Mouse (Mus musculus) heart, embryonic 15.5 days (tissue): Measurements from ENCODE around the gene Slc22a16. TPM values are rescaled to one million over a fixed set of nuclear protein-coding genes. Genes with fewer than 3 reads are reported as not detected.
A peak's percentile ranks its signal among the peaks of the same experiment; 100 is the strongest.

Source experiments
- ATAC-seq: fragments of 200-750 bp; cut with Nextera tagmentation; replicated peaks from 2 replicates; pipeline ENCODE4 v1.8.0; 2017; ENCODE audit warnings: low read depth, moderate TSS enrichment; ENCODE audit not compliant: insufficient number of reproducible peaks, insufficient read depth, low FRiP score
- H3K27ac ChIP-seq: fragments of 300-500 bp; sonication (generic); 2 replicates; pipeline ENCODE4 v1.5.1; 2015; ENCODE audit warnings: mild to moderate bottlenecking, inconsistent platforms
- H3K27me3 ChIP-seq: fragments of 300-500 bp; sonication (generic); 2 replicates; pipeline ENCODE4 v1.6.1; 2015; ENCODE audit warnings: inconsistent platforms
- H3K36me3 ChIP-seq: fragments of 300-500 bp; sonication (generic); 2 replicates; pipeline ENCODE4 v1.6.1; 2015; ENCODE audit warnings: mild to moderate bottlenecking, inconsistent platforms
- H3K4me1 ChIP-seq: fragments of 300-500 bp; sonication (generic); replicated peaks from 2 replicates; pipeline ENCODE4 v1.6.1; 2015; ENCODE audit warnings: inconsistent platforms
- H3K4me2 ChIP-seq: fragments of 300-500 bp; sonication (generic); 2 replicates; pipeline ENCODE4 v1.6.1; 2015; ENCODE audit warnings: inconsistent platforms, mild to moderate bottlenecking, moderate library complexity
- H3K4me3 ChIP-seq: fragments of 300-500 bp; sonication (generic); 2 replicates; pipeline ENCODE4 v1.5.1; 2015; ENCODE audit warnings: mild to moderate bottlenecking, inconsistent platforms
- H3K9ac ChIP-seq: fragments of 300-500 bp; sonication (generic); 2 replicates; pipeline ENCODE4 v1.6.1; 2015; ENCODE audit warnings: mild to moderate bottlenecking, inconsistent platforms
- H3K9me3 ChIP-seq: fragments of 300-500 bp; sonication (generic); replicated peaks from 2 replicates; pipeline ENCODE4 v1.6.1; 2016; ENCODE audit warnings: inconsistent platforms
- WGBS: fragments of 180-500 bp; shearing (Covaris S2); methylation state at CpG from one replicate; pipeline ENCODE4 v1.1.7; 2015; ENCODE audit warnings: mixed read lengths; 5-methylcytosine and 5-hydroxymethylcytosine counted together
- polyA plus RNA-seq: library from polyadenylated mRNA; unstranded; fragments of >200 nt; fragmentation: Nextera tagmentation; extraction: Ambion mirVana; gene quantifications from 2 replicates; pipeline ENCODE4 v1.2.1, GENCODE M21; 2015

Slc22a16 gene
- polyA plus RNA-seq, 1 experiment from 2014 or later = not detected

GRCm38 (mm10) chr10:40617973-40618372 lies 47.8 kb downstream of the Slc22a16 start:
- Histone ChIP-seq H3K36me3 (no peaks in the 10 kb centered on the region), H3K4me2 (no peak overlapping the region), H3K4me3 (no peak overlapping the region), H3K4me1 (no peaks in the 10 kb centered on the region), H3K27ac (no peak overlapping the region), H3K27me3 (no peaks in the 10 kb centered on the region), H3K9me3 (no peaks in the 10 kb centered on the region), H3K9ac (no peak overlapping the region)
- no peak for ATAC-seq

GRCm38 (mm10) chr10:40619760-40620159 lies 49.6 kb downstream of the Slc22a16 start:
- Histone ChIP-seq H3K4me2 (no peak overlapping the region), H3K27me3 (no peaks in the 10 kb centered on the region), H3K36me3 (no peaks in the 10 kb centered on the region), H3K9ac (no peak overlapping the region), H3K4me3 (no peak overlapping the region), H3K27ac (no peak overlapping the region), H3K9me3 (no peaks in the 10 kb centered on the region), H3K4me1 (no peaks in the 10 kb centered on the region)
- 82% methylated on average over 1 of the region's 1 CpGs for WGBS
- no peak for ATAC-seq

GRCm38 (mm10) chr10:40629140-40629539 lies 59.0 kb downstream of the Slc22a16 start:
- Histone ChIP-seq H3K9ac (no peak overlapping the region), H3K27ac (peak overlapping the region; percentile 91), H3K4me3 (no peak overlapping the region; the same call in 1 of the 2 replicates), H3K4me1 (peaks cover 12% of the 10 kb centered on the region; the same call in 1 of the 2 replicates), H3K27me3 (no peaks in the 10 kb centered on the region), H3K9me3 (no peaks in the 10 kb centered on the region), H3K4me2 (peak overlapping the region; percentile 59; the same call in 1 of the 2 replicates), H3K36me3 (no peaks in the 10 kb centered on the region)
- 79% methylated on average over 7 of the region's 7 CpGs for WGBS
- no peak for ATAC-seq

GRCm38 (mm10) chr10:40629656-40630311 lies 59.6 kb downstream of the Slc22a16 start, which contains the start of gene Ddo:
Gene Ddo, plus strand, starts transcription at chr10:40630011.
- Histone ChIP-seq H3K4me2 (peak within 1 kb of the TSS; percentile 59), H3K9me3 (no peaks in the 10 kb centered on the region), H3K9ac (peak within 1 kb of the TSS; percentile 35), H3K27ac (peak within 1 kb of the TSS; percentile 91), H3K27me3 (no peaks in the 10 kb centered on the region), H3K4me3 (peak within 1 kb of the TSS; percentile 47), H3K36me3 (no peaks in the 10 kb centered on the region), H3K4me1 (peaks cover 12% of the 10 kb centered on the region; the same call in 1 of the 2 replicates)
- WGBS = 36% methylated on average over 8 of the region's 8 CpGs
- peak; percentile 93 for ATAC-seq

GRCm38 (mm10) chr10:40630457-40630856 lies 60.3 kb downstream of the Slc22a16 start:
- Histone ChIP-seq H3K4me2 (peak overlapping the region; percentile 59), H3K27ac (peak overlapping the region; percentile 91), H3K27me3 (no peaks in the 10 kb centered on the region), H3K9ac (peak overlapping the region; percentile 35), H3K36me3 (no peaks in the 10 kb centered on the region), H3K9me3 (no peaks in the 10 kb centered on the region), H3K4me3 (peak overlapping the region; percentile 47), H3K4me1 (peaks cover 12% of the 10 kb centered on the region; the same call in 1 of the 2 replicates)
- whole genome bisulfite sequencing = 40% methylated on average over 5 of the region's 5 CpGs
- no peak; the same call in 1 of the 2 replicates for ATAC-seq

- H3K4me3 ChIP-seq = peak overlapping the region; percentile 47
- no peaks in the 10 kb centered on the region for H3K9me3 ChIP-seq
- H3K27ac ChIP-seq = peak overlapping the region; percentile 91
- peak overlapping the region; percentile 59 for H3K4me2 ChIP-seq
- H3K27me3 ChIP-seq = no peaks in the 10 kb centered on the region
- peaks cover 12% of the 10 kb centered on the region; the same call in 1 of the 2 replicates for H3K4me1 ChIP-seq
- WGBS = 65% methylated on average over 9 of the region's 9 CpGs
- no peaks in the 10 kb centered on the region for H3K36me3 ChIP-seq
- H3K9ac ChIP-seq = 0 out of 2 replicates have a peak overlapping the region, but pooled peaks have one; percentile 35
- ATAC-seq = no peak
These were observed 60.8 kb downstream of the Slc22a16 start for GRCm38 (mm10) chr10:40630961-40631360.

GRCm38 (mm10) chr10:40632087-40632486 lies 62.0 kb downstream of the Slc22a16 start:
- 82% methylated on average over 3 of the region's 3 CpGs for WGBS
- Histone ChIP-seq H3K4me1 (peaks cover 15% of the 10 kb centered on the region; the same call in 1 of the 2 replicates), H3K4me3 (no peak overlapping the region), H3K4me2 (no peak overlapping the region), H3K27ac (no peak overlapping the region), H3K9me3 (no peaks in the 10 kb centered on the region), H3K27me3 (no peaks in the 10 kb centered on the region), H3K9ac (no peak overlapping the region), H3K36me3 (no peaks in the 10 kb centered on the region)
- ATAC-seq = no peak

GRCm38 (mm10) chr10:40637331-40637730 lies 67.2 kb downstream of the Slc22a16 start:
- Histone ChIP-seq H3K27me3 (0 out of 2 replicates have a peak, but pooled peaks cover 2% of the 10 kb centered on the region), H3K27ac (peak overlapping the region; percentile 15), H3K4me2 (no peak overlapping the region), H3K36me3 (no peaks in the 10 kb centered on the region), H3K4me3 (no peak overlapping the region), H3K4me1 (peaks cover 12% of the 10 kb centered on the region), H3K9ac (no peak overlapping the region), H3K9me3 (no peaks in the 10 kb centered on the region)
- no peak for ATAC-seq
- 23% methylated on average over 10 of the region's 10 CpGs for WGBS

- no peak overlapping the region for H3K9ac ChIP-seq
- no peaks in the 10 kb centered on the region for H3K9me3 ChIP-seq
- no peak overlapping the region for H3K27ac ChIP-seq
- H3K4me3 ChIP-seq = no peak overlapping the region
- 0 out of 2 replicates have a peak, but pooled peaks cover 2% of the 10 kb centered on the region for H3K27me3 ChIP-seq
- peaks cover 12% of the 10 kb centered on the region for H3K4me1 ChIP-seq
- WGBS = 58% methylated on average over 7 of the region's 7 CpGs
- ATAC-seq = no peak
- no peaks in the 10 kb centered on the region for H3K36me3 ChIP-seq
- H3K4me2 ChIP-seq = no peak overlapping the region
These were observed 68.1 kb downstream of the Slc22a16 start for GRCm38 (mm10) chr10:40638276-40638675.

- H3K27me3 ChIP-seq = 0 out of 2 replicates have a peak, but pooled peaks cover 2% of the 10 kb centered on the region
- no peak overlapping the region for H3K9ac ChIP-seq
- no peaks in the 10 kb centered on the region for H3K9me3 ChIP-seq
- peaks cover 12% of the 10 kb centered on the region for H3K4me1 ChIP-seq
- no peak overlapping the region for H3K4me3 ChIP-seq
- 68% methylated on average over 26 of the region's 26 CpGs for WGBS
- no peaks in the 10 kb centered on the region for H3K36me3 ChIP-seq
- no peak overlapping the region for H3K4me2 ChIP-seq
- no peak overlapping the region for H3K27ac ChIP-seq
- ATAC-seq = no peak
These were observed 69.0 kb downstream of the Slc22a16 start for GRCm38 (mm10) chr10:40638823-40639819.

GRCm38 (mm10) chr10:40640406-40640805 lies 70.3 kb downstream of the Slc22a16 start:
- WGBS = 92% methylated on average over 4 of the region's 4 CpGs
- 0 out of 2 replicates have a peak, but pooled peaks cover 2% of the 10 kb centered on the region for H3K27me3 ChIP-seq
- no peak for ATAC-seq
- H3K4me1 ChIP-seq = peaks cover 15% of the 10 kb centered on the region
- no peak overlapping the region for H3K9ac ChIP-seq
- H3K27ac ChIP-seq = no peak overlapping the region
- H3K9me3 ChIP-seq = no peaks in the 10 kb centered on the region
- H3K4me3 ChIP-seq = no peak overlapping the region
- H3K4me2 ChIP-seq = no peak overlapping the region
- H3K36me3 ChIP-seq = no peaks in the 10 kb centered on the region
